Mouse (Mus musculus) neural tube, embryonic 15.5 days (tissue): ENCODE measurements at regions not wholly inside any gene's neighbourhood (a gene's known extent, or its start where the extent isn't known, plus 50 kb on each side); places are given as distances from the start of the nearest gene placed in this dataset.

Experiments used
- ATAC-seq: fragments of 200-750 bp; cut with Nextera tagmentation; 2 replicates; pipeline ENCODE4 v1.8.0; 2017; ENCODE audit warnings: mild to moderate bottlenecking, moderate TSS enrichment, moderate library complexity; ENCODE audit not compliant: low FRiP score
- H3K27ac ChIP-seq: fragments of 300-500 bp; sonication (generic); replicated peaks from 2 replicates; pipeline ENCODE4 v1.5.1; 2015; ENCODE audit warnings: mild to moderate bottlenecking, inconsistent platforms
- H3K27me3 ChIP-seq: fragments of 300-500 bp; sonication (generic); replicated peaks from 2 replicates; pipeline ENCODE4 v1.6.1; 2015; ENCODE audit warnings: inconsistent platforms
- H3K36me3 ChIP-seq: fragments of 300-500 bp; sonication (generic); 2 replicates; pipeline ENCODE4 v1.6.1; 2015; ENCODE audit warnings: inconsistent platforms
- H3K4me1 ChIP-seq: fragments of 300-500 bp; sonication (generic); 2 replicates; pipeline ENCODE4 v1.6.1; 2015; ENCODE audit warnings: inconsistent platforms
- H3K4me2 ChIP-seq: fragments of 300-500 bp; sonication (generic); 2 replicates; pipeline ENCODE4 v1.6.1; 2015; ENCODE audit warnings: inconsistent platforms, mild to moderate bottlenecking, moderate library complexity
- H3K4me3 ChIP-seq: fragments of 300-500 bp; sonication (generic); replicated peaks from 2 replicates; pipeline ENCODE4 v1.5.1; 2015; ENCODE audit warnings: mild to moderate bottlenecking, inconsistent platforms
- H3K9ac ChIP-seq: fragments of 300-500 bp; sonication (generic); replicated peaks from 2 replicates; pipeline ENCODE4 v1.6.1; 2015; ENCODE audit warnings: mild to moderate bottlenecking, inconsistent platforms
- H3K9me3 ChIP-seq: fragments of 300-500 bp; sonication (generic); replicated peaks from 2 replicates; pipeline ENCODE4 v1.6.1; 2016; ENCODE audit warnings: inconsistent platforms
- WGBS: fragments of 180-500 bp; shearing (Covaris S2); methylation state at CpG from one replicate; pipeline ENCODE4 v1.1.7; 2015; ENCODE audit warnings: mixed read lengths; 5-methylcytosine and 5-hydroxymethylcytosine counted together

GRCm38 (mm10) chr13:75204417-75204816 is 114.8 kb downstream of the Pcsk1 start:
- Histone ChIP-seq H3K27me3 (no peaks in the 10 kb centered on the region), H3K4me3 (no peak overlapping the region), H3K9ac (no peak overlapping the region), H3K4me1 (no peaks in the 10 kb centered on the region), H3K4me2 (no peak overlapping the region), H3K36me3 (no peaks in the 10 kb centered on the region), H3K27ac (no peak overlapping the region), H3K9me3 (no peaks in the 10 kb centered on the region)
- peak; percentile 69; the same call in 1 of the 2 replicates for ATAC-seq
- 32% methylated on average over 2 of the region's 2 CpGs for WGBS

GRCm38 (mm10) chr13:75223944-75224343 is 134.3 kb downstream of the Pcsk1 start:
- no peak overlapping the region for H3K9ac ChIP-seq
- H3K4me2 ChIP-seq, result no peak overlapping the region
- no peaks in the 10 kb centered on the region for H3K4me1 ChIP-seq
- no peaks in the 10 kb centered on the region for H3K9me3 ChIP-seq
- H3K27ac ChIP-seq, result no peak overlapping the region
- no peak for ATAC-seq
- H3K36me3 ChIP-seq, result no peaks in the 10 kb centered on the region
- H3K27me3 ChIP-seq, result no peaks in the 10 kb centered on the region
- no peak overlapping the region for H3K4me3 ChIP-seq

- H3K27ac ChIP-seq, result no peak overlapping the region
- H3K9ac ChIP-seq, result no peak overlapping the region
- no peaks in the 10 kb centered on the region for H3K36me3 ChIP-seq
- no peak overlapping the region for H3K4me2 ChIP-seq
- no peak for ATAC-seq
- no peaks in the 10 kb centered on the region for H3K27me3 ChIP-seq
- WGBS, result 90% methylated on average over 7 of the region's 7 CpGs
- no peak overlapping the region for H3K4me3 ChIP-seq
- no peaks in the 10 kb centered on the region for H3K4me1 ChIP-seq
- no peaks in the 10 kb centered on the region for H3K9me3 ChIP-seq
Measured at GRCm38 (mm10) chr13:75225581-75226297, 136.1 kb downstream of the Pcsk1 start.

- H3K27ac ChIP-seq, result no peak overlapping the region
- no peak overlapping the region for H3K4me2 ChIP-seq
- H3K27me3 ChIP-seq, result no peaks in the 10 kb centered on the region
- peak; percentile 85 for ATAC-seq
- no peak overlapping the region for H3K4me3 ChIP-seq
- no peaks in the 10 kb centered on the region for H3K36me3 ChIP-seq
- H3K4me1 ChIP-seq, result no peaks in the 10 kb centered on the region
- H3K9me3 ChIP-seq, result no peaks in the 10 kb centered on the region
- H3K9ac ChIP-seq, result no peak overlapping the region
- WGBS, result 33% methylated on average over 5 of the region's 5 CpGs
Measured at GRCm38 (mm10) chr13:75227616-75228277, 138.1 kb downstream of the Pcsk1 start.

GRCm38 (mm10) chr13:75236424-75236823 is 146.8 kb downstream of the Pcsk1 start:
- Histone ChIP-seq H3K4me3 (no peak overlapping the region), H3K27ac (no peak overlapping the region), H3K4me1 (no peaks in the 10 kb centered on the region), H3K27me3 (no peaks in the 10 kb centered on the region), H3K4me2 (no peak overlapping the region), H3K9me3 (no peaks in the 10 kb centered on the region), H3K36me3 (no peaks in the 10 kb centered on the region), H3K9ac (no peak overlapping the region)
- peak; percentile 47; the same call in 1 of the 2 replicates for ATAC-seq
- WGBS, result 48% methylated on average over 2 of the region's 2 CpGs
